Mouse (Mus musculus) kidney, adult 2 months (tissue): ENCODE results near the gene Cbx6. TPM values are rescaled to one million over a fixed set of nuclear protein-coding genes. Genes with fewer than 3 reads are reported as not detected.

ENCODE experiments used
- DNase-seq: peaks from one replicate; pipeline ENCODE4 v3.0.0; 2021
- H3K27ac ChIP-seq: fragments of 200-500 bp; 2 replicates; pipeline ENCODE4 v1.5.1; 2012; ENCODE audit warnings: low read depth, low read length, control low read depth, inconsistent platforms; ENCODE audit not compliant: insufficient read depth
- H3K27me3 ChIP-seq: fragments of 200-500 bp; replicated peaks from 2 replicates; pipeline ENCODE4 v1.6.1; 2012; ENCODE audit warnings: mild to moderate bottlenecking, moderate library complexity, low read length, inconsistent platforms; ENCODE audit not compliant: control insufficient read depth, insufficient read depth
- H3K36me3 ChIP-seq: fragments of 200-500 bp; 2 replicates; pipeline ENCODE4 v1.6.1; 2012; ENCODE audit warnings: mild to moderate bottlenecking, moderate library complexity, low read length, inconsistent platforms; ENCODE audit not compliant: control insufficient read depth, insufficient read depth
- H3K4me1 ChIP-seq: fragments of 200-500 bp; 2 replicates; pipeline ENCODE4 v1.6.1; 2011; ENCODE audit warnings: low read length; ENCODE audit not compliant: control insufficient read depth, insufficient read depth
- H3K4me3 ChIP-seq: fragments of 200-500 bp; 2 replicates; pipeline ENCODE4 v1.5.1; 2011; ENCODE audit warnings: mild to moderate bottlenecking, low read depth, low read length, control low read depth; ENCODE audit not compliant: insufficient read depth
- CTCF ChIP-seq: fragments of 200-500 bp; conservative IDR thresholded peaks from 2 replicates; pipeline ENCODE4 v1.5.1; 2011; ENCODE audit warnings: low read depth, mild to moderate bottlenecking, control low read depth, low read length, moderate library complexity, mixed read lengths; ENCODE audit not compliant: insufficient read depth, insufficient read length
- POLR2A ChIP-seq: fragments of 200-500 bp; IDR thresholded peaks from one replicate; pipeline ENCODE4 v1.6.1; 2011; ENCODE audit warnings: low read depth, low read length, control low read depth
- WGBS: fragments of 180-500 bp; shearing (Covaris S2); methylation state at CpG from one replicate; pipeline ENCODE4 v1.1.7; 2018; 5-methylcytosine and 5-hydroxymethylcytosine counted together
- polyA plus RNA-seq: library from polyadenylated mRNA; depleted of rRNA; stranded (reverse); fragments of >200 nt; gene quantifications from 2 replicates; pipeline ENCODE4 v1.2.3, GENCODE M21; 2012

The Cbx6 gene
- polyA plus RNA-seq, 1 experiment, result 49.5 TPM

DNA sequence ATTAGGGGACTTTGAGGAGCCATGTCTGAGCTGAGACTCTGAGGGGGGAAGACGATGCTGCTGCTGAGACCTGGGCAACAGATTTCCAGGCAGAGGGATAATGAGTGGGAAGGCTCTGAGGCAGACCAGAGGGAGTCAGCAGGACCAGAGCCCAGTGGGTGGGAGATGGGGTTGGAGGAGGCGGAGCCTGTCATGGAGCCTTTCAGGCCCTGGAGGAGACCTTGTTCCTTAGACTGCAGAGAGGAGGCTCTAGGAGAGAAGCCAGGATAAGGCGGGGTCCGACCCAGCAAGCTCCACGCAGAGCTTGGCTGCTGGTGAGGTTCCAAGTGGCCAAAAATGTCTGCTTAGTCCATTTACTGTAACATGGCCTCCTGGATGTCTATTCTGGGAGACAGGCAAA is 12.6 kb upstream of the Cbx6 start:
- Histone ChIP-seq H3K36me3 (no peaks in the 10 kb centered on the region), H3K27me3 (no peaks in the 10 kb centered on the region), H3K4me1 (no peaks in the 10 kb centered on the region), H3K27ac (no peak overlapping the region), H3K4me3 (no peak overlapping the region)
- DNase-seq, result no peak
- TF ChIP-seq POLR2A (no peak), CTCF (no peak)
- 31% methylated on average over 5 of the region's 5 CpGs for WGBS

DNA sequence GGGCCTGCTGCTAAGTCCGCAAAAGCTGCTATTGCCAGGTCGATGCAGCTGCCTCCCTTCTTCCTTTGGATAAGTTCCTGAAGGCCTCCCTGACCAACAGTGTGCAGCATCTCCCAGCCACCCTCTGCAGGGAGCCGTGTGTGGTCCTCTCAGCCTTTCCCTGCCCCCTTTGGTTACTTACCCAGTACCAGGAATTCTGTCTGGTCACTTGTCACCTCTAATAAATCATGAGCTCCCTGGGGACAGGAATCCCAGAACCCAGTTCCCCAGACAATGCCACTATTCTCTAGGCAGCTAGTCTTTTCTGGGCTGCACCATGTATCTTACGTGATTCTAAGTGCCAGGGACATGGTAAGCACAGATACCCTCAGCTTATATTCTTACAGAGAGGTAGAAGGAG is 11.5 kb upstream of the Cbx6 start:
- no peaks in the 10 kb centered on the region for H3K27me3 ChIP-seq
- WGBS, result 57% methylated on average over 4 of the region's 4 CpGs
- TF ChIP-seq CTCF (no peak), POLR2A (no peak)
- H3K36me3 ChIP-seq, result no peaks in the 10 kb centered on the region
- H3K4me3 ChIP-seq, result no peak overlapping the region
- no peaks in the 10 kb centered on the region for H3K4me1 ChIP-seq
- no peak for DNase-seq
- H3K27ac ChIP-seq, result no peak overlapping the region

DNA sequence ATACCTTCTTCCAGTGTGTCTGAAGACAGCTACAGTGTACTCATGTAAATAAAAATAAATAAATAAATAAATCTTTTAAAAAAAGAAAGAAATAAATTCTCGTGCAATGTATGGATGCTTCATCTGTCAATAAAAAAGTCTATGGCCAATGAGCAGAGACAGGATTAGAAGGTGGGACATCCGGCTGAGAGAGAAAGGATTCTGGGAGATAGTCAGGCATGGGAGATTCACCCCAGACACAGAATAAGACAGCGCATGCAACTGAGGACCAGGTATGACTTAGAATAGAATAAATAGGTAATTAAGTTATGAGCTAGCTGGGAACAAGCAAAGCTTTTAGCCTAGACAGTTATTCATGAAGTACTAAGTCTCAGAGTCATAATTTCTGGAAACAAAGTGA is 8.5 kb upstream of the Cbx6 start:
- no peak overlapping the region for H3K4me3 ChIP-seq
- no peak for TF ChIP-seq CTCF
- TF ChIP-seq POLR2A, result no peak
- no peaks in the 10 kb centered on the region for H3K4me1 ChIP-seq
- no peak for DNase-seq
- no peaks in the 10 kb centered on the region for H3K27me3 ChIP-seq
- no peaks in the 10 kb centered on the region for H3K36me3 ChIP-seq
- no peak overlapping the region for H3K27ac ChIP-seq
- 93% methylated on average over 3 of the region's 3 CpGs for WGBS

DNA sequence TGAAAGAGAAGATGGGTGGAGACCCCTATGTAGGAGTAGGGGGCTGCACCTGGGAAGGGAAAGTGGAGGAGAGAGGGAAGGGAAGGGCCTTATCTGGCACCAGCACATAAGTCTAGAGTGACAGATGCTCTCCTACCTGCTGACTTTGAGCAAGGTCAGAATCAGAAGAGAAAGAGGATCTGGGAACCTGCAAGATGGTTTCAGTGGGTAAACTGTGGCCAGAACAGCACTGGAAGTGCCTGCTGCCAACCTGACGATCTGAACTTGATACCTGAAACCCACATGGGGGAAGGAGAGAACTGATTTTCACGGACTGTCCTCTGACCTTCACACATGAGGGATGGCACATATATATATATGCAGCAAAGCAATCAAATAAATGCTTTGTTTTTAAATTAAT is 5.8 kb upstream of the Cbx6 start:
- Histone ChIP-seq H3K4me3 (no peak overlapping the region), H3K4me1 (no peaks in the 10 kb centered on the region), H3K27ac (no peak overlapping the region), H3K36me3 (no peaks in the 10 kb centered on the region), H3K27me3 (no peaks in the 10 kb centered on the region)
- TF ChIP-seq POLR2A (no peak), CTCF (no peak)
- WGBS, result 48% methylated on average over 2 of the region's 2 CpGs
- no peak for DNase-seq

DNA sequence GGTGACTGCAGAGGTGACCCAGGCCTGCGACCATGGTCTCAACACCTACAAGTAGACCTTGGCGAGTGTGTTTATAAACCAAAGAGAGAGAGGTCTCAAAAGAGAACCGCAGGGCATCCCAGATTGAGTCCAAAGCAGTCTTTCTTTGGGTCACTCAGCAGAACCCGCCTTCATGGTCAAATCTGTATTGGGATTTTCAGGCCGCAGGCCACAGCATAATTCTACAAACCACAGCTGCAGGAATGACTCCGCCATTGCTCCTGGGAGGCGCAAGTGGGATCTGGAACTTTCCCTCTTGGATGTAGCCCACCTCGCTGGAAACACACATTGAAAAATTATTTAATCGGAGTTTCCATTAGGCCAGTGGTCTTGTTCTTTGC is 383 bp upstream of the Cbx6 start:
- H3K27me3 ChIP-seq, result no peaks in the 10 kb centered on the region
- no peaks in the 10 kb centered on the region for H3K36me3 ChIP-seq
- 62% methylated on average over 9 of the region's 9 CpGs for WGBS
- no peak overlapping the region for H3K27ac ChIP-seq
- no peak overlapping the region for H3K4me3 ChIP-seq
- DNase-seq, result no peak
- peaks cover 6% of the 10 kb centered on the region; the same call in 1 of the 2 replicates for H3K4me1 ChIP-seq
- no peak for TF ChIP-seq POLR2A
- no peak for TF ChIP-seq CTCF

DNA sequence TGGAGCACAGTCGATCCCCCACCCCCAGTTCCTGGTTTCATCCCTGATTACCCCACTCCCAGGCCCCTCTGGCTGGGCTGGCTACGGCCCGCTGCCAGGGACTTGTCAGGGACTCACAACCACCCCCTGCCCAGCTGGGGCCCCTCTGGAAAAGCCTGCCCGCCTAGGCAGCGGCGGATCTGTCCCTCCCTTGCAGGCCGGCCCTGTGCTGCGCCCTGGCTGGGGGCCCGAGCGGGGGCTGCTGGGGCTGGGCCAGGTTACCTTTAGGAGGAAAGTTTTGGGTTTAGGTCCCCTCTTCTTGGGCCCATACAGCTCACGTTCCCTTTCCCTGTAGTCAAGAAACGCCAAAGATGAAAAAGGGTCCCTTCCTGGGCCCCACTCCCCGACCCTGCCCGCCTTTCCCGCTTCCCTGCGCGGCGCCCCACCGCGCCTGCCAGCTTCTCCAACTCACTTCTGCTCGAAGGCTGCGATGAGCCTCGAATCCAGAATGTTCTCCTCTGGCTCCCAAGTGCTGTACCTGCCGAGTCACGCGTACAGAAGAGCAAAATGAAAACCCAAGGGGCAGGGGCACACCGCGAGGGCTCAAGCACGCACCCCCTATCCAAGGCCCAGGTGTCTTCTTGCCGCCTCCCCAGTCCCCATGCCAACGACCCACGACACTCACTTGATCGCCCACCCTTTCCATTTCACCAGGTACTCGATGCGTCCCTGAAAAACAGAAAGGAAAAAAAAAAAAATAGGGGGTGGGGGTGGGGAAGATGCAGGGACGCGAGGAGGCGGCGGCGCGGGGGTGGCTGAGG is 1.0 kb downstream of the Cbx6 start:
- Histone ChIP-seq H3K27ac (peak overlapping the region; percentile 25; the same call in 1 of the 2 replicates), H3K27me3 (no peaks in the 10 kb centered on the region), H3K4me1 (peaks cover 6% of the 10 kb centered on the region; the same call in 1 of the 2 replicates), H3K36me3 (no peaks in the 10 kb centered on the region), H3K4me3 (peak overlapping the region; percentile 60)
- DNase-seq, result peak; percentile 22
- 2% methylated on average over 41 of the region's 41 CpGs for WGBS
- TF ChIP-seq CTCF (no peak), POLR2A (no peak)

DNA sequence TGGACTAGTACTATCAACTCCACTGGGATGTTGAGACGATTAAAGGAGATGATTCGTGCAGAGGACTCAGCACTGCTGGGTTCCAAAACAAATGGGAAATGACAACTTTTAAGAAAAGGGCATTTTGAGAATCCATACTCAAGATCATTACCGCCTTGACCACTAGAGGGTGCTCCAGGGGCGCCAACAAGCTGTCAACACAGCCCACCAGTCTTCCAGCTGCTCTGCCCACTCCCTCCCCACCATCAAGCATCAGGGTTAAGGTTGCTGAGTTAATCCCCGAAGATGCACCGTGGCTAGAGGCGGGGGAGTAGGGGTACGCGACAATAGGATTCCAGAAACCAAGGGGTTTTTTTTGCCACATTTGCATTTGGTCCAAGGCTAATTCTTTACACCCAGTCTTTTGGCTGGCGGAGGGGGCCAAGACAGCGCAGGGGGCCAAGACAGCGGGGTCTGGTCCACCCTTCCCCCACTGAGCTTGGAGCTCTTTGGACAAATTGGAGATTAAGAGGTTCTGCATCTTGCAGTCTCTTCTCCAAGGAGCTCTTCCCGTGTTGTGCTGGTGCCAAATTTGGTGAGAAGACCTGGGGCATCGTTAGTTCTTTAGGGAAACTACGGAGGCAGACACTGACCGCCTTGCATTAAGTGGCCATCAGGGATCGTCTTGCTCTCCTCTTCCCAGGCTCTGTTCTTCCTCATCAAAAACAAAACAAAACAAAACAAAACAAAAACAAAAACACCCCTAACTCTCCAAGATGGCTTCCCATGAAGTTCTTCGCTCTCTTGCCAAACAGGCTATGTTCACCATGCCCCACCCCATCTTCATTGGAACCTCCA is 2.2 kb downstream of the Cbx6 start:
- H3K27me3 ChIP-seq, result no peaks in the 10 kb centered on the region
- peak; percentile 77 for DNase-seq
- H3K27ac ChIP-seq, result no peak overlapping the region
- 41% methylated on average over 18 of the region's 18 CpGs for WGBS
- peaks cover 6% of the 10 kb centered on the region; the same call in 1 of the 2 replicates for H3K4me1 ChIP-seq
- TF ChIP-seq CTCF (peak; percentile 81), POLR2A (no peak)
- H3K36me3 ChIP-seq, result no peaks in the 10 kb centered on the region
- H3K4me3 ChIP-seq, result no peak overlapping the region
